Mouse (Mus musculus) CH12.LX (cell line): Measurements from ENCODE around the gene Xpr1. TPM values are rescaled to one million over a fixed set of nuclear protein-coding genes. Genes with fewer than 3 reads are reported as not detected.

Source experiments
- DNase-seq: peaks from one replicate; pipeline ENCODE4 v3.0.0-alpha.2; 2013; ENCODE audit errors: extremely low read depth
- H3K27ac ChIP-seq: 2 replicates; pipeline ENCODE4 v1.5.1; 2012; ENCODE audit warnings: low read depth, mild to moderate bottlenecking, control low read depth, moderate library complexity; ENCODE audit not compliant: insufficient read depth
- H3K27me3 ChIP-seq: replicated peaks from 2 replicates; pipeline ENCODE3; 2012; ENCODE audit warnings: inconsistent platforms
- H3K36me3 ChIP-seq, 2 experiments: replicated peaks in 1 of 2; 2 replicates each; pipeline versions ENCODE3 to v1.6.1; 2012; ENCODE audit warnings: inconsistent platforms in 1 of 2, low read length in 1 of 2, mild to moderate bottlenecking in 1 of 2, mixed read lengths in 1 of 2, moderate library complexity in 1 of 2; ENCODE audit not compliant: control insufficient read depth in 1 of 2, insufficient read depth in 1 of 2
- H3K4me1 ChIP-seq, 2 experiments: 2 replicates each; pipeline ENCODE4 v1.6.1; 2012; ENCODE audit warnings: inconsistent platforms in 1 of 2, moderate library complexity in 1 of 2; ENCODE audit not compliant: insufficient read depth in 2 of 2, control insufficient read depth in 1 of 2
- H3K4me2 ChIP-seq: 2 replicates; pipeline ENCODE4 v1.6.1; 2012; ENCODE audit warnings: low read depth, mild to moderate bottlenecking, control low read depth; ENCODE audit not compliant: poor library complexity, insufficient read depth, severe bottlenecking
- H3K4me3 ChIP-seq, 3 experiments: fragments of 150-350 bp in 1 of 3; sonication (generic) in 1 of 3; replicated peaks in 1 of 3; 2 replicates each; pipeline versions ENCODE3 to v1.5.1; 2011 to 2012; ENCODE audit warnings: low read depth in 2 of 3, low read length in 2 of 3, mild to moderate bottlenecking in 2 of 3, moderate library complexity in 2 of 3, control low read depth in 1 of 3, improper control_type of control experiment in 1 of 3, inconsistent platforms in 1 of 3, mixed read lengths in 1 of 3; ENCODE audit not compliant: poor library complexity in 1 of 3
- H3K79me2 ChIP-seq: replicated peaks from 2 replicates; pipeline ENCODE4 v1.6.1; 2012; ENCODE audit warnings: mild to moderate bottlenecking, moderate library complexity; ENCODE audit not compliant: control insufficient read depth, poor library complexity, insufficient read depth, severe bottlenecking; ENCODE audit errors: extremely low read depth
- H3K9ac ChIP-seq: 2 replicates; pipeline ENCODE4 v1.6.1; 2012; ENCODE audit warnings: low read depth, mild to moderate bottlenecking, control low read depth, moderate library complexity; ENCODE audit not compliant: insufficient read depth
- H3K9me3 ChIP-seq: replicated peaks from 2 replicates; pipeline ENCODE3; 2012; ENCODE audit warnings: low read length, inconsistent platforms, mixed read lengths
- BHLHE40 ChIP-seq: IDR thresholded peaks from 2 replicates; pipeline ENCODE4 v1.6.1; 2011; ENCODE audit warnings: mild to moderate bottlenecking, low read depth, low read length, improper control_type of control experiment
- CHD1 ChIP-seq: IDR thresholded peaks from 2 replicates; pipeline ENCODE4 v1.6.1; 2012; ENCODE audit warnings: low read depth, low read length, improper control_type of control experiment, inconsistent platforms
- CTCF ChIP-seq, 2 experiments: IDR thresholded peaks in 1 of 2; conservative IDR thresholded peaks in 1 of 2; 2 replicates each; pipeline ENCODE4 v1.5.1; 2011 to 2012; ENCODE audit warnings: low read depth in 2 of 2, low read length in 2 of 2, improper control_type of control experiment in 1 of 2, inconsistent platforms in 1 of 2, mild to moderate bottlenecking in 1 of 2, moderate library complexity in 1 of 2
- ELF1 ChIP-seq: IDR thresholded peaks from 2 replicates; pipeline ENCODE4 v1.6.1; 2014; ENCODE audit warnings: low read depth, mild to moderate bottlenecking, inconsistent platforms, low read length, improper control_type of control experiment
- EP300 ChIP-seq: IDR thresholded peaks from 2 replicates; pipeline ENCODE4 v1.6.1; 2011; ENCODE audit warnings: low read length, improper control_type of control experiment
- GABPA ChIP-seq: IDR thresholded peaks from 2 replicates; pipeline ENCODE4 v1.6.1; 2012; ENCODE audit warnings: low read depth, low read length, improper control_type of control experiment, inconsistent platforms; ENCODE audit not compliant: insufficient replicate concordance
- HCFC1 ChIP-seq: IDR thresholded peaks from 2 replicates; pipeline ENCODE4 v1.6.1; 2012; ENCODE audit warnings: low read depth, mild to moderate bottlenecking, inconsistent platforms, low read length, improper control_type of control experiment
- IRF4 ChIP-seq: IDR thresholded peaks from 2 replicates; pipeline ENCODE4 v1.6.1; 2014; ENCODE audit warnings: low read depth, mild to moderate bottlenecking, inconsistent platforms, low read length, improper control_type of control experiment
- JUN ChIP-seq: IDR thresholded peaks from 2 replicates; pipeline ENCODE4 v1.6.1; 2011; ENCODE audit warnings: low read depth, mild to moderate bottlenecking, low read length, improper control_type of control experiment, moderate library complexity; ENCODE audit not compliant: insufficient read depth
- JUND ChIP-seq: conservative IDR thresholded peaks from 2 replicates; pipeline ENCODE4 v1.6.1; 2011; ENCODE audit warnings: low read depth, low read length, improper control_type of control experiment
- MAFK ChIP-seq: IDR thresholded peaks from 2 replicates; pipeline ENCODE4 v1.6.1; 2011; ENCODE audit warnings: low read length, improper control_type of control experiment; ENCODE audit not compliant: insufficient replicate concordance
- MAX ChIP-seq: IDR thresholded peaks from 2 replicates; pipeline ENCODE4 v1.6.1; 2011; ENCODE audit warnings: low read length, improper control_type of control experiment
- MEF2A ChIP-seq: IDR thresholded peaks from 2 replicates; pipeline ENCODE4 v1.6.1; 2014; ENCODE audit warnings: low read depth, mild to moderate bottlenecking, inconsistent platforms, low read length, improper control_type of control experiment, borderline replicate concordance
- MXI1 ChIP-seq: IDR thresholded peaks from 2 replicates; pipeline ENCODE4 v1.6.1; 2011; ENCODE audit warnings: mild to moderate bottlenecking, low read depth, low read length, improper control_type of control experiment
- MYC ChIP-seq: IDR thresholded peaks from 2 replicates; pipeline ENCODE4 v1.6.1; 2011; ENCODE audit warnings: low read depth, mild to moderate bottlenecking, improper control_type of control experiment, low read length
- NELFE ChIP-seq: IDR thresholded peaks from 2 replicates; pipeline ENCODE4 v1.6.1; 2011; ENCODE audit warnings: low read depth, low read length, improper control_type of control experiment
- POLR2A ChIP-seq: IDR thresholded peaks from 2 replicates; pipeline ENCODE4 v1.6.1; 2011; ENCODE audit warnings: low read depth, mild to moderate bottlenecking, improper control_type of control experiment, low read length
- POLR2AphosphoS2 ChIP-seq: IDR thresholded peaks from 2 replicates; pipeline ENCODE4 v1.6.1; 2011; ENCODE audit warnings: low read depth, low read length, improper control_type of control experiment
- RAD21 ChIP-seq: IDR thresholded peaks from 2 replicates; pipeline ENCODE4 v1.6.1; 2011; ENCODE audit warnings: low read depth, mild to moderate bottlenecking, low read length, improper control_type of control experiment, moderate library complexity
- SIN3A ChIP-seq: IDR thresholded peaks from 2 replicates; pipeline ENCODE4 v1.6.1; 2012; ENCODE audit warnings: low read length, improper control_type of control experiment, inconsistent platforms
- TCF12 ChIP-seq: IDR thresholded peaks from 2 replicates; pipeline ENCODE4 v1.6.1; 2014; ENCODE audit warnings: low read depth, mild to moderate bottlenecking, inconsistent platforms, low read length, improper control_type of control experiment
- UBTF ChIP-seq: IDR thresholded peaks from 2 replicates; pipeline ENCODE4 v1.6.1; 2012; ENCODE audit warnings: low read depth, mild to moderate bottlenecking, inconsistent platforms, low read length, improper control_type of control experiment, moderate library complexity
- USF1 ChIP-seq: IDR thresholded peaks from 2 replicates; pipeline ENCODE4 v1.6.1; 2014; ENCODE audit warnings: low read depth, mild to moderate bottlenecking, inconsistent platforms, low read length, improper control_type of control experiment
- USF2 ChIP-seq: conservative IDR thresholded peaks from 2 replicates; pipeline ENCODE4 v1.6.1; 2011; ENCODE audit warnings: low read depth, low read length, improper control_type of control experiment
- ZKSCAN1 ChIP-seq: IDR thresholded peaks from 2 replicates; pipeline ENCODE4 v1.6.1; 2012; ENCODE audit warnings: low read depth, inconsistent platforms, low read length, improper control_type of control experiment, borderline replicate concordance
- ZMIZ1 ChIP-seq: IDR thresholded peaks from 2 replicates; pipeline ENCODE4 v1.6.1; 2012; ENCODE audit warnings: low read depth, mild to moderate bottlenecking, inconsistent platforms, low read length, improper control_type of control experiment
- ZNF384 ChIP-seq: IDR thresholded peaks from 2 replicates; pipeline ENCODE4 v1.6.1; 2012; ENCODE audit warnings: low read depth, low read length, improper control_type of control experiment, inconsistent platforms
- dilution Hi-C: fragments of 300-500 bp; cut with MboI; formaldehyde crosslinking; loops from 2 replicates; pipeline ENCODE4 v1.14.3; 2020; ENCODE audit warnings: low sequenced_read_pairs; ENCODE audit not compliant: extremely low pct_unique_long_range_greater_than_20kb, extremely low pct_ligation_motif_present
- in situ Hi-C: fragments of 300-500 bp; cut with MboI; formaldehyde crosslinking; loops from 3 replicates; pipeline ENCODE4 v1.14.3; 2019; ENCODE audit warnings: low sequenced_read_pairs, low pct_ligation_motif_present, low pct_unique_long_range_greater_than_20kb, mixed read lengths
- polyA plus RNA-seq: library from polyadenylated mRNA; unstranded; fragments of >175 nt; gene quantifications from 2 replicates; pipeline ENCODE4 v1.2.1, GENCODE M21; 2012; ENCODE audit warnings: low read depth; ENCODE audit not compliant: insufficient read length
- total RNA-seq, 2 experiments: library from RNA; depleted of rRNA; stranded (reverse); fragments of 300-350 nt in 1 of 2; fragments of >200 nt in 1 of 2; gene quantifications; 2 replicates each; pipeline ENCODE4 v1.2.3; 2012 to 2014

Xpr1 gene
- total and polyA plus RNA-seq, 3 experiments, result 7.7 to 13.1 (median 9.6) TPM

DNA sequence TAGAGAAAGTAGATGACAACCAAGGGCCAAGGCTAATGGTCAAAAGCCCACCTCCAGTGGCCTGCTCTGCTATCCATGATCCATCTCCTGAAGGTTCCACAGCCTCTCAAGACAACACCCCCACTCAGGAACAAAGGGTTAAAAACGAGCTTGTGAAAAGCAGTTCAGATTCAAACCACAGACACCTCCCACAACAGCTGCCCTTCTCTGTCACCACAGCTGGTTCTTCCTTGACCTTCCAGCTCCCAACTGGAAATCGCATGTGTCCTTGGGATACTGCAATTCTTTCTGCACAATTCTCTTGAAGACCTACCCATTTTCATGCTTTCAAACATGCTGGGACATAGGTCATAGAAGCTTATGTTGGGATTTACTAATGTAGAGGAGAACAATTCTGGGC lies 73.2 kb downstream of the Xpr1 start:
- dilution Hi-C loops (no loop called here), in situ Hi-C loops (no loop called here)
- peaks cover 0 to 5% of the 10 kb centered on the region in 2 experiments for H3K36me3 ChIP-seq

DNA sequence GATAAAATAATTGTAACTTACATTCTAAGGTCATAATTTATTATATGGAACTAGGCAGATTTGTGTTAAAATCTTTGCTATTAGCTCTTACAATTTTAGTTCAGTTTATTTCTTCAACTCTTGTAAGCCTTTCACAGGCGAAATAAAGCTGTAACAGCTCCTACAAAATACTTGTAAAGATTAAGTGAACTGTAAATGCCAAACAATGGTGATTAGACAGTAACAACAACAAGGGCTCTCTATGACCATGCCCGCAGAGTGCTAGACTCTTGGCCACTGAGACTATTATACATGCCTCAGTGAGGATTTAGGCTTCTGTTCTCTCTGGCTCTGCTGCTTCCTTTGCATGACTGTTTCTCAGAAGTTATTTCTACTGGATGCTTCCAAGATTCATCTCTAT lies 77.6 kb downstream of the Xpr1 start:
- no peak for DNase-seq
- dilution Hi-C loops, result no loop called here

More for the DNA sequence above, 73.2 kb downstream of the Xpr1 start:
- Histone ChIP-seq H3K9me3 (no peaks in the 10 kb centered on the region), H3K79me2 (no peaks in the 10 kb centered on the region), H3K9ac (no peak overlapping the region), H3K4me3 (no peak overlapping the region), H3K27ac (no peak overlapping the region), H3K4me1 (no peaks in the 10 kb centered on the region), H3K27me3 (no peaks in the 10 kb centered on the region), H3K4me2 (no peak overlapping the region)
- no peak for TF ChIP-seq HCFC1
- no peak for TF ChIP-seq ZKSCAN1
- TF ChIP-seq MXI1, result no peak
- no peak for TF ChIP-seq CHD1
- no peak for TF ChIP-seq BHLHE40
- TF ChIP-seq ZNF384, result no peak
- no peak for TF ChIP-seq TCF12
- TF ChIP-seq ZMIZ1, result no peak
- TF ChIP-seq MAFK, result no peak
- no peak for TF ChIP-seq USF1
- TF ChIP-seq JUND, result no peak
- no peak for TF ChIP-seq CTCF (conservative IDR thresholded peaks at IDR 0.05 in 1 of 2, IDR thresholded peaks at IDR 0.05 in 1 of 2; ENCODE audit: low read depth in 2 of 2, low read length in 2 of 2)
- no peak for TF ChIP-seq MYC
- DNase-seq, result no peak

More for the DNA sequence above, 77.6 kb downstream of the Xpr1 start:
- H3K4me2 ChIP-seq, result no peak overlapping the region
- TF ChIP-seq BHLHE40 (no peak), POLR2A (no peak), IRF4 (no peak), ELF1 (no peak), USF1 (no peak), RAD21 (no peak), EP300 (no peak), MEF2A (no peak), CHD1 (no peak), POLR2AphosphoS2 (no peak), USF2 (no peak), TCF12 (no peak), JUN (no peak), UBTF (no peak), NELFE (no peak), SIN3A (no peak), MAX (no peak), CTCF (conservative IDR thresholded peaks at IDR 0.05 in 1 of 2, IDR thresholded peaks at IDR 0.05 in 1 of 2; ENCODE audit: low read depth in 2 of 2, low read length in 2 of 2) (no peak), MXI1 (no peak), GABPA (no peak)
- in situ Hi-C loops, result no loop called here
- no peaks in the 10 kb centered on the region for H3K9me3 ChIP-seq
- H3K4me1 ChIP-seq, result no peaks in the 10 kb centered on the region
- H3K79me2 ChIP-seq, result no peaks in the 10 kb centered on the region
- H3K36me3 ChIP-seq, result peaks cover 0 to 18% of the 10 kb centered on the region in 2 experiments
- no peak overlapping the region for H3K4me3 ChIP-seq
- H3K27ac ChIP-seq, result no peak overlapping the region
- H3K27me3 ChIP-seq, result no peaks in the 10 kb centered on the region
- no peak overlapping the region for H3K9ac ChIP-seq
